Mouse (Mus musculus) liver, postnatal 0 days (tissue): ENCODE results near the gene B3galt1.

Experiments used
- CTCF ChIP-seq: sonication (generic); IDR thresholded peaks from 2 replicates; pipeline ENCODE4 v1.5.1; 2016; ENCODE audit warnings: antibody characterized with exemption, low read depth
- EP300 ChIP-seq: IDR thresholded peaks from 2 replicates; pipeline ENCODE4 v1.6.1; 2016; ENCODE audit warnings: antibody characterized with exemption, low read depth, mild to moderate bottlenecking

DNA sequence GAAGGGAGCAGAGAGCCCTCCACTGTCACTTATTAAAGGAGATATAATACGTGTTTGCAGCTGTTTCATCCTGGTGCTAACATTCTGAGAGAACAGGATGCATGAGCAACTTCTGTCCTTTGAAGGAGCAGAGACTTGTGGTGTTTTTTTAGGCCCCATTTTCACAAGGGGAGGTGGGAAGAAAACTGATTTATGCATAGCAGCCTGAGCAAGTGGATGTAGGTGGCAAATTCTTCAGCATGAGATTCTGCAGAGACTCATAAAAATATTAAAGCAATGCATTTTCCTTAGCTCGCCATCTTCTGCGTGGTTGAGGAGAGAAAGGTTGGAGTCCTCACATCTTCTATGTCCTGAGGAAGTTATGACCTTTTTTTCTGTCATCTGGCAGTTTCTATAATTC is 469.0 kb downstream of the B3galt1 start:
- no peak for TF ChIP-seq CTCF
- TF ChIP-seq EP300: no peak
